Mouse (Mus musculus): ENCODE measurements around the gene Dyrk4. TPM values are rescaled to one million over a fixed set of nuclear protein-coding genes. Genes with fewer than 3 reads are reported as not detected.
A peak's percentile ranks its signal among the peaks of the same experiment; 100 is the strongest.

Gene Dyrk4
- polyA plus RNA-seq, 1 experiment from 2014 or later = not detected

- no peaks in the 10 kb centered on the region for H3K9me3 ChIP-seq (replicated peaks)
- no peaks in the 10 kb centered on the region for H3K27me3 ChIP-seq (ENCODE audit: low read depth, poor library complexity, severe bottlenecking)
- no peaks in the 10 kb centered on the region for H3K4me1 ChIP-seq
- H3K27ac ChIP-seq = no peak overlapping the region
- WGBS = 84% methylated on average over 5 of the region's 5 CpGs
- DNase-seq (ENCODE audit: low spot score) = no peak
- H3K36me3 ChIP-seq = no peaks in the 10 kb centered on the region
- no peak overlapping the region for H3K4me3 ChIP-seq
Measured at GRCm38 (mm10) chr6:126914928-126915327, 6.7 kb downstream of the Dyrk4 start.

DNA sequence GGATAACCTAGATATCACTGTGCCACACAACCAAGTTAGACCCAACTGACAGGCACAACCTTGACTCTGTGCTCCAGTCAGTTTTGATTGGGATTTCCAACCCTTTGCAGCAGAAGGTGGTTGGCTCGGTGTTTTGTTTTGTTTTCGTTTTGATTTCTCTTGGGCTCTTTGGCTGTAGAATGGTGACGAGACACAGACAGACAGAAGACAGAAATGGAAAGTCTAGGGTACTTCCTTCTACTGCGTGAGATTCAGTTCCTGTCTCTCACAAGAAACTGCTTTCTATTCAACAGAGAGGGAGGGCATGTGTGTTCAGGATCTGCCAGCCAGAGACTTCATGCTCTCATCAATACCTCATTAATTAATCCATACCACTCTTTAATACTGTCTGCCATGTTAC, 10.9 kb downstream of the Dyrk4 start:
- Histone ChIP-seq H3K27ac (no peak overlapping the region), H3K36me3 (no peaks in the 10 kb centered on the region), H3K9me3 (replicated peaks) (no peaks in the 10 kb centered on the region), H3K27me3 (ENCODE audit: low read depth, poor library complexity, severe bottlenecking) (no peaks in the 10 kb centered on the region), H3K4me3 (no peak overlapping the region), H3K4me1 (no peaks in the 10 kb centered on the region)
- no peak for DNase-seq (ENCODE audit: low spot score)
- WGBS = 91% methylated on average over 4 of the region's 4 CpGs

- H3K27me3 ChIP-seq (ENCODE audit: low read depth, poor library complexity, severe bottlenecking) = no peaks in the 10 kb centered on the region
- no peak overlapping the region for H3K27ac ChIP-seq
- H3K36me3 ChIP-seq = no peaks in the 10 kb centered on the region
- WGBS = 67% methylated on average over 3 of the region's 3 CpGs
- no peaks in the 10 kb centered on the region for H3K4me1 ChIP-seq
- no peak overlapping the region for H3K4me3 ChIP-seq
- no peak for DNase-seq (ENCODE audit: low spot score)
- no peaks in the 10 kb centered on the region for H3K9me3 ChIP-seq (replicated peaks)
Measured at GRCm38 (mm10) chr6:126907876-126908275, 13.8 kb downstream of the Dyrk4 start.

DNA sequence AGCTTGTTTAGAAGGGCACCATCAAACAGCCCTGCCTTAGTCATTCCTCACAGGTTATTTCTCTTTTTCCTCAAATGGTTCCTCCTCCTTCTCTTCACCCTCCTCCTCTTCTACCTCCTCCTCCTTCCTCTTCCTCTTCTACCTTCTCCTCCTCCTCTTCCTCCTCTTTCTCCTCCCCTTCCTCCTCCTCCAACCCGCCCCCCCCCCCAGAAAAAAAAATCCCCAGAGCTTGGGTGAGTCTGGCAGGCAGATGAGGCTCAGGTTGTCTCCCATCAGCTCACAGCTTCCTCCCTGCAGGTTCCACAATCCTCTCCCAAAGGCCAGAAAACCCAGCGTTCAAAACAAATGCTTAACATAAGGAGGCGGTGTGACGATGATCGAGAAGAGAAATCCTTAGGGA, 14.3 kb downstream of the Dyrk4 start:
- H3K4me1 ChIP-seq = no peaks in the 10 kb centered on the region
- 84% methylated on average over 4 of the region's 5 CpGs for WGBS
- no peak for DNase-seq (ENCODE audit: low spot score)
- H3K9me3 ChIP-seq (replicated peaks) = no peaks in the 10 kb centered on the region
- H3K27me3 ChIP-seq (ENCODE audit: low read depth, poor library complexity, severe bottlenecking) = no peaks in the 10 kb centered on the region
- no peak overlapping the region for H3K4me3 ChIP-seq
- no peaks in the 10 kb centered on the region for H3K36me3 ChIP-seq
- no peak overlapping the region for H3K27ac ChIP-seq

DNA sequence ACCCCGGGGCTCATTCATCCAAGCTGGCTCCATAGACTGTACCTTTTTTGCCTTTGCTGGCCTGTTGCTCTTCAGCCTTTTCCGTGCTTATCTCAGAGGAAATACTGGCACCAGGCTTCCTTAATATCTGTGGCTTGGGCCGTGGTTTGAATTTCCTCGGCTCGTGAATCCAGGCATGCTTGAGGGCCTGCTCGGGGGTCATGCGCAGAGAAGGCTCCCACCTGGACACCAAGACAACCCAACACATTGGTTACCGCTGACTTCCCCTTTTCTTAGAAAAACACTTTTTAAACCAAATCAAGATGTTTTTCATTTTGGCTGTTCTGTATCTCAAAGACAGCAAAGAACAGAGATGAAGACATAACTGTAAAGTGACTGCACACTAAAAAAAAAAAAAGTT, 44.5 kb downstream of the Dyrk4 start:
- H3K4me1 ChIP-seq = no peaks in the 10 kb centered on the region
- H3K27ac ChIP-seq = no peak overlapping the region
- H3K4me3 ChIP-seq = no peak overlapping the region
- DNase-seq (ENCODE audit: low spot score) = no peak
- H3K36me3 ChIP-seq = no peaks in the 10 kb centered on the region
- H3K9me3 ChIP-seq (replicated peaks) = no peaks in the 10 kb centered on the region
- peaks cover 4% of the 10 kb centered on the region; the same call in 1 of the 2 replicates for H3K27me3 ChIP-seq (ENCODE audit: low read depth, poor library complexity, severe bottlenecking)
- 92% methylated on average over 8 of the region's 8 CpGs for WGBS

GRCm38 (mm10) chr6:126852881-126853280, 68.8 kb downstream of the Dyrk4 start, which contains the start of gene Akap3:
Gene Akap3, plus strand, starts transcription at chr6:126853098.
- no peak within 1 kb of the TSS for H3K27ac ChIP-seq
- no peak within 1 kb of the TSS for H3K4me3 ChIP-seq
- H3K4me1 ChIP-seq = peaks cover 9% of the 10 kb centered on the region
- no peak for DNase-seq (ENCODE audit: low spot score)
- H3K9me3 ChIP-seq (replicated peaks) = no peaks in the 10 kb centered on the region
- no peaks in the 10 kb centered on the region for H3K36me3 ChIP-seq
- H3K27me3 ChIP-seq (ENCODE audit: low read depth, poor library complexity, severe bottlenecking) = no peaks in the 10 kb centered on the region

- WGBS = 7% methylated on average over 46 of the region's 46 CpGs
- Histone ChIP-seq H3K36me3 (peaks cover 8% of the 10 kb centered on the region), H3K27ac (peak within 1 kb of the TSS; percentile 86), H3K4me3 (peak within 1 kb of the TSS; percentile 86), H3K27me3 (ENCODE audit: low read depth, poor library complexity, severe bottlenecking) (no peaks in the 10 kb centered on the region), H3K9me3 (replicated peaks) (no peaks in the 10 kb centered on the region), H3K4me1 (peaks cover 14% of the 10 kb centered on the region)
- DNase-seq (ENCODE audit: low spot score) = peak; percentile 97
Measured at GRCm38 (mm10) chr6:126848712-126849704, 72.6 kb downstream of the Dyrk4 start, which contains the start of gene Ndufa9. Gene Ndufa9, minus strand, starts transcription at chr6:126849136.

DNA sequence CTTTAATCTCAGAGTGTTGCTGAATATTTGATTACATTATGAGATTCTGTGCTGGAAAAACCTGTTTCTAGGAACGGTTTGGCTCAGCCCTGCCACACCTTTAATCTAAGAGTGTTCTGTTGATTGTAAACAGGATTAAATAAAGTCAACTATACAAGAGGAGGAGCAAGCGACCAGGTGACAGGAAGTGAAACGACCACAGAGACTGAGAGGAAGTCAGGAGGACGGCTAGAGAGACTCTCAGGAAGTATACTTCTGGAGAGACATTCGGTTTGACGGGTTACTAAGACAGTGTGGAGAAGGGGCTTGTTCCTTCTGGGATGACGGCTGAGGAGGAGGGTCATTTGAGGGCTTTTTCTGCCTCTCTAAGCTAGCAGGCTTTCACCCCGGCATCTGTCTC, 85.0 kb downstream of the Dyrk4 start:
- H3K4me1 ChIP-seq = no peaks in the 10 kb centered on the region
- peaks cover 99% of the 10 kb centered on the region for H3K36me3 ChIP-seq
- no peaks in the 10 kb centered on the region for H3K9me3 ChIP-seq (replicated peaks)
- no peak overlapping the region for H3K27ac ChIP-seq
- no peak for DNase-seq (ENCODE audit: low spot score)
- WGBS = 88% methylated on average over 8 of the region's 8 CpGs
- H3K27me3 ChIP-seq (ENCODE audit: low read depth, poor library complexity, severe bottlenecking) = no peaks in the 10 kb centered on the region
- H3K4me3 ChIP-seq = no peak overlapping the region

Other genes starting within 250 kb of the Dyrk4 start
- gene Kcna6, start 181.2 kb downstream of the Dyrk4 start, polyA plus RNA-seq (2016; fragmentation: Nextera tagmentation; extraction: Ambion mirVana) = 4.3 and 6.8 TPM in 2 replicates
- 195 and 206 TPM in 2 replicates for gene Ndufa9, start 72.7 kb downstream of the Dyrk4 start, polyA plus RNA-seq (2016; fragmentation: Nextera tagmentation; extraction: Ambion mirVana)
- 0.05 TPM in 1 of 2 replicates, not detected in the other for gene Akap3, start 68.7 kb downstream of the Dyrk4 start, polyA plus RNA-seq (2016; fragmentation: Nextera tagmentation; extraction: Ambion mirVana)
- gene Rad51ap1, start 17.7 kb upstream of the Dyrk4 start, polyA plus RNA-seq (2016; fragmentation: Nextera tagmentation; extraction: Ambion mirVana) = 81.2 and 90.7 TPM in 2 replicates
- gene D6Wsu163e, start 18.1 kb upstream of the Dyrk4 start, polyA plus RNA-seq (2016; fragmentation: Nextera tagmentation; extraction: Ambion mirVana) = 10.8 and 14.9 TPM in 2 replicates
- gene Fgf6, start 93.7 kb upstream of the Dyrk4 start, polyA plus RNA-seq (2016; fragmentation: Nextera tagmentation; extraction: Ambion mirVana) = not detected in 2 replicates
- not detected in 2 replicates for gene Fgf23, start 151.1 kb upstream of the Dyrk4 start, polyA plus RNA-seq (2016; fragmentation: Nextera tagmentation; extraction: Ambion mirVana)
- gene Tigar, start 187.7 kb upstream of the Dyrk4 start, polyA plus RNA-seq (2016; fragmentation: Nextera tagmentation; extraction: Ambion mirVana) = 4.7 and 5.1 TPM in 2 replicates
- gene Ccnd2, start 230.4 kb upstream of the Dyrk4 start, polyA plus RNA-seq (2016; fragmentation: Nextera tagmentation; extraction: Ambion mirVana) = 609 and 799 TPM in 2 replicates